Mouse (Mus musculus): ENCODE results near the gene Bloc1s2.

GRCm38 (mm10) chr19:44117793-44118192 is 28.5 kb downstream of the Bloc1s2 start:
- no peak for TF ChIP-seq CTCF (IDR thresholded peaks at IDR 0.05; ENCODE audit: borderline replicate concordance, control insufficient read depth, extremely low read depth, insufficient read depth, low read length, poor library complexity)
- TF ChIP-seq POLR2A (IDR thresholded peaks at IDR 0.05; ENCODE audit: control insufficient read depth, extremely low read depth, insufficient read depth, low read length, poor library complexity) = no peak
